Mouse (Mus musculus) ES-E14 (cell line): ENCODE measurements around the gene Catsper1. TPM values are rescaled to one million over a fixed set of nuclear protein-coding genes. Genes with fewer than 3 reads are reported as not detected.
"Not testable (repeated sequence)": the region's sequence is repeated elsewhere in the genome, so short reads cannot be mapped to it uniquely, and the experiment has no call there.

Source experiments
- DNase-seq: peaks from one replicate; pipeline ENCODE4 v3.0.0-alpha.2; 2013; ENCODE audit warnings: low read depth, low spot score
- H3K27ac ChIP-seq: 2 replicates; pipeline ENCODE4 v1.5.1; 2012; ENCODE audit warnings: low read depth, mild to moderate bottlenecking, low read length, moderate library complexity, mixed read lengths; ENCODE audit not compliant: poor library complexity, insufficient read depth, severe bottlenecking
- H3K36me3 ChIP-seq: 2 replicates; pipeline ENCODE4 v1.6.1; 2012; ENCODE audit warnings: mild to moderate bottlenecking, low read length, moderate library complexity, mixed read lengths; ENCODE audit not compliant: control insufficient read depth, poor library complexity, insufficient read depth, severe bottlenecking
- H3K4me1 ChIP-seq, 2 experiments: fragments of 150-350 bp in 1 of 2; sonication (generic) in 1 of 2; 2 replicates each; pipeline ENCODE4 v1.6.1; 2012; ENCODE audit warnings: low read length in 2 of 2, mild to moderate bottlenecking in 1 of 2, mixed read lengths in 1 of 2; ENCODE audit not compliant: control insufficient read depth in 2 of 2, insufficient read depth in 2 of 2, poor library complexity in 1 of 2
- H3K4me3 ChIP-seq, 2 experiments: fragments of 150-350 bp in 1 of 2; sonication (generic) in 1 of 2; 2 replicates each; pipeline ENCODE4 v1.5.1; 2012; ENCODE audit warnings: low read length in 2 of 2, low read depth in 1 of 2, mild to moderate bottlenecking in 1 of 2, mixed read lengths in 1 of 2; ENCODE audit not compliant: insufficient read depth in 1 of 2, poor library complexity in 1 of 2, severe bottlenecking in 1 of 2
- H3K9ac ChIP-seq: 2 replicates; pipeline ENCODE4 v1.6.1; 2012; ENCODE audit warnings: low read depth, mild to moderate bottlenecking, low read length, mixed read lengths; ENCODE audit not compliant: poor library complexity, insufficient read depth, severe bottlenecking
- H3K9me3 ChIP-seq: fragments of 150-350 bp; sonication (generic); 2 replicates; pipeline ENCODE4 v1.6.1; 2012; ENCODE audit warnings: low read depth, mild to moderate bottlenecking, low read length; ENCODE audit not compliant: control insufficient read depth, insufficient read depth
- CHD2 ChIP-seq: IDR thresholded peaks from 2 replicates; pipeline ENCODE4 v1.6.1; 2014; ENCODE audit warnings: mild to moderate bottlenecking, low read depth, low read length, inconsistent platforms
- HCFC1 ChIP-seq: IDR thresholded peaks from 2 replicates; pipeline ENCODE4 v1.6.1; 2012; ENCODE audit warnings: low read length, inconsistent platforms, borderline replicate concordance; ENCODE audit not compliant: insufficient read depth
- MAFK ChIP-seq: IDR thresholded peaks from 2 replicates; pipeline ENCODE4 v1.6.1; 2014; ENCODE audit warnings: mild to moderate bottlenecking, low read depth, low read length, inconsistent platforms; ENCODE audit not compliant: insufficient read depth
- ZC3H11A ChIP-seq: IDR thresholded peaks from 2 replicates; pipeline ENCODE4 v1.6.1; 2012; ENCODE audit warnings: low read depth, mild to moderate bottlenecking, inconsistent platforms, low read length, borderline replicate concordance
- ZNF384 ChIP-seq: IDR thresholded peaks from 2 replicates; pipeline ENCODE4 v1.6.1; 2012; ENCODE audit warnings: low read depth, low read length, inconsistent platforms
- in situ Hi-C, 2 experiments: fragments of 600-800 bp; cut with MboI; formaldehyde crosslinking; loops; one replicate each; pipeline ENCODE4 v1.15.1; 2025; ENCODE audit warnings: low sequenced_read_pairs in 2 of 2, inconsistent platforms in 1 of 2; ENCODE audit not compliant: unreplicated experiment in 2 of 2
- total RNA-seq: library from RNA; depleted of rRNA; stranded (reverse); fragments of 300-350 nt; gene quantifications from 2 replicates; pipeline ENCODE4 v1.2.3, GENCODE M21; 2012

Gene Catsper1
- total RNA-seq, 1 experiment, result not detected

GRCm38 (mm10) chr19:5345297-5346131 lies 10.0 kb downstream of the Catsper1 start:
- Histone ChIP-seq H3K9me3 (no peaks in the 10 kb centered on the region), H3K27ac (no peak overlapping the region), H3K9ac (no peak overlapping the region), H3K4me1 (no peaks in the 10 kb centered on the region), H3K4me3 (no peak overlapping the region), H3K36me3 (no peaks in the 10 kb centered on the region)
- TF ChIP-seq ZC3H11A (no peak), ZNF384 (no peak)
- no peak for DNase-seq
- in situ Hi-C loops, result no loop called here

DNA sequence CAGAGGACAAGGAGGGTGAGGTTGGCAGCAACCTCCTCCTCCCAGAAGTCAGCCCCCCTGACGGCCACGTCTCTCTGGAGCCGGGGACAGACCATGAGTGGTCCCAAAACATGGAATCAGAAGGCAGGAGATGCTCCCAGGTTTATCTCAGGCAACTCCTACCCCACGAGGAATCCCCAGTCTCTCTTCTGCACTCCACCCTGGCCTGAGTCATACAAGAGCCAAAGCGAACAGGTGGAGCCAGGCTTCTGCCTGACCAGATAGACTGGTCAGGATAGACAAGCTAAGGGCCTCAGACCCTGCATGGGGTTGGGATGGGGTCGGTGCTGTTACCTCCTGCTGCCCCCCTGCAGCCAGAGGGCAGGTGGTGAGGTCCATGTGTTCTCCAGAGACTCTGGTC lies 12.5 kb downstream of the Catsper1 start:
- no peaks in the 10 kb centered on the region for H3K4me1 ChIP-seq
- H3K4me3 ChIP-seq, result no peak overlapping the region
- no peak for DNase-seq
- no peak overlapping the region for H3K27ac ChIP-seq
- TF ChIP-seq MAFK (no peak), CHD2 (no peak), ZNF384 (no peak), ZC3H11A (no peak), HCFC1 (no peak)
- H3K9ac ChIP-seq, result no peak overlapping the region
- no peaks in the 10 kb centered on the region for H3K9me3 ChIP-seq
- in situ Hi-C loops, result no loop called here
- H3K36me3 ChIP-seq, result no peaks in the 10 kb centered on the region

DNA sequence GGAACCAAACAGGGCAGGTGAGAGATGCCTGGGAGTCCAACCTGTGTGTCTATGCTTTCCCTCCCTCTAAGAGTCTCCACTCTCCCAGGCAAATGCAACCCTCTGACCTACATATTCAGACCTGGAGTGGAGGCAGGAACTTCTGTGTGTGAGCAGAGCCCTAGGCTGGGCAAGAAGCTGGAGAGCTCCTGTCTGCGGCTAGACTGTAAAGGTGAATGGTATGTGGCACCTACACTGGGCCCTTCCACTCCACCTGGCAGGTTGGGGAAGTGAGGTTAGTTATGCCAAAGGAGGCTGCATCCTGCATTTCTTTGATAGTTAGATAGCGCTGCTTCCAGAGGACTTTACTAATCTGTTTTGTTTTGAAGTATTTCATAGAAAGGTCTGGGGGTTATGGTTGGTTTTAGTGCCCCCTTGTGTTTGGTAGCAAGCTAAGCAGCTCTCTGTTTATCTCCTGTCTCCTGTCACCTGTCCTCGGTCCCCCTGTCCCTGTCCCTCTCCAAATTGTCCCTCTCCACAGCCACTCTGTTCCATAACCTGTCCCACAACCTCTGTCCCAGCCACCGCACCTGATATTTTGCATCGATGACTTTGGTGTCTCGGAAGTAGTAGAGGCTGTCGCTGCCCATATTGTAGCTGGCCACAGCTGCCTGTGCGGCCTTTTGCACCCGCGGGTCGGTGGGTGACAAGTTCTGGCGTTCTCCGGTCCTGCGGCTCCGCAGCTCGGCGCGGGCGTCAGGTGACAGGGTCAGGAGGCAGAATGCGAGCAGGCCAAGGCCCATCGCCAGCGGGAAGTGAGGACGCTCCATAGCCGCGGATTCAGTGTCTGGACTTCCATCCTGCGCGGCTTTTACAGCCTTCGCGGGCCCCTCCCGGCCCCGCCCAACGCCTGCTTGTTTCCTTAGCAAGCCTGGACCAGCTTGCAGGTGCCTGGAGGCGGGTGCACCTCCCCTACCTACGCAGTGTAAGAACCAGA lies 13.3 kb downstream of the Catsper1 start:
- Histone ChIP-seq H3K36me3 (no peaks in the 10 kb centered on the region), H3K4me1 (no peaks in the 10 kb centered on the region), H3K27ac (no peak overlapping the region), H3K9ac (peak overlapping the region; percentile 39; the same call in 1 of the 2 replicates), H3K9me3 (no peaks in the 10 kb centered on the region), H3K4me3 (peak overlapping the region; percentile 55 to 62)
- no peak for TF ChIP-seq CHD2
- no peak for TF ChIP-seq ZC3H11A
- no peak for TF ChIP-seq MAFK
- TF ChIP-seq ZNF384, result no peak
- TF ChIP-seq HCFC1, result no peak
- DNase-seq, result no peak
- in situ Hi-C loops, result no loop called here

DNA sequence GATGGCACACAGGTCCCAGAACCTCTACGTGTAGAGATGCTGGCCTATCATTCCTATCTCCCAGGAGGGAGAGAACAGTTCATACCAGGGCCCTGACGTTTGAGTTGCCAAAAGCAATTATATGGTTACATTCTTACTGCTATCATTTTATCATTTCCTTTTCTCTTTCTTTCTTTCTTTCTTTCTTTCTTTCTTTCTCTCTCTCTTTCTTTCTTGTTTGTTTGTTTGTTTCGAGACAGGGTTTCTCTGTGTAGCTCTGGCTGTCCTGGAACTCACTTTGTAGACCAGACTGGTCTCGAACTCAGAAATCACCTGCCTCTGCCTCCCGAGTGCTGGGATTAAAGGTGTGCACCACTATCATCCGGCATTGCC lies 13.9 kb downstream of the Catsper1 start, which contains the start of gene Cst6:
Gene Cst6, minus strand, starts transcription at position 73 of the 372 bp plus-strand sequence.
- Histone ChIP-seq H3K9ac (peak within 1 kb of the TSS; percentile 39; the same call in 1 of the 2 replicates), H3K4me3 (peak within 1 kb of the TSS; percentile 55 to 62)
- H3K36me3 ChIP-seq, DNase-seq, H3K4me1 ChIP-seq, H3K27ac ChIP-seq, H3K9me3 ChIP-seq, in situ Hi-C loops: not testable (repeated sequence)
